Mouse (Mus musculus) kidney, adult 2 months (tissue): ENCODE results near the gene Fhl5.

ENCODE experiments used
- CTCF ChIP-seq: fragments of 200-500 bp; conservative IDR thresholded peaks from 2 replicates; pipeline ENCODE4 v1.5.1; 2011; ENCODE audit warnings: low read depth, mild to moderate bottlenecking, control low read depth, low read length, moderate library complexity, mixed read lengths; ENCODE audit not compliant: insufficient read depth, insufficient read length
- POLR2A ChIP-seq: fragments of 200-500 bp; IDR thresholded peaks from one replicate; pipeline ENCODE4 v1.6.1; 2011; ENCODE audit warnings: low read depth, low read length, control low read depth

DNA sequence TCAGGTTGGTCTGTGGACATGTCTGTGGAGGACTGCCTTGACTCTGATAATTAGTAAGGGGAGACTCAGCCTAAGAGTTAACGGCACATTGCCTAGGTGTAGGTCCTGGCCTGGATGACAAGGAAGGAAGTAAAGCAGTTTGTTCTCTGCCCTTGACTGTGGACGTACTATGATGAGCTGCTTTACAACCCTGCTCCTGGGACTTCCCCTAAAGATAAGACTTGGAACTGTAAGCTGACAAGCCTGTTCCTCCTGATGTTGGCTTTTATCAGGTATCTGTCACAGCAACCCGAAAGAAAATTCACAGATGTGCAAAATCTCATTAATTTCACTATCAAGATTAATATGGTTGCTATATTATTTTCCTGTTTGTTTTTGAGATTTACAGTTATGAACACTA lies 24.5 kb upstream of the Fhl5 start:
- TF ChIP-seq CTCF (no peak), POLR2A (no peak)
